Mouse (Mus musculus): ENCODE measurements around the gene Lmln.

- TF ChIP-seq POLR2A (IDR thresholded peaks at IDR 0.05; ENCODE audit: borderline replicate concordance, insufficient read depth, low read length) = no peak
- no peak for TF ChIP-seq CTCF (IDR thresholded peaks at IDR 0.05; ENCODE audit: borderline replicate concordance, insufficient read depth, low read depth, low read length)
Measured at GRCm38 (mm10) chr16:33062682-33063131, 386 bp downstream of the Lmln start.

Measured in cerebellum, adult 2 months (tissue).